Mouse (Mus musculus): ENCODE data around the gene Btbd35f12. TPM values are rescaled to one million over a fixed set of nuclear protein-coding genes. Genes with fewer than 3 reads are reported as not detected.
"Not testable (repeated sequence)": the region's sequence is repeated elsewhere in the genome, so short reads cannot be mapped to it uniquely, and the experiment has no call there.

Btbd35f12 gene
- not detected for total RNA-seq (2021)
- long read RNA-seq, experiment 1 = 0 reads
- long read RNA-seq, experiment 2 = 0 reads

DNA sequence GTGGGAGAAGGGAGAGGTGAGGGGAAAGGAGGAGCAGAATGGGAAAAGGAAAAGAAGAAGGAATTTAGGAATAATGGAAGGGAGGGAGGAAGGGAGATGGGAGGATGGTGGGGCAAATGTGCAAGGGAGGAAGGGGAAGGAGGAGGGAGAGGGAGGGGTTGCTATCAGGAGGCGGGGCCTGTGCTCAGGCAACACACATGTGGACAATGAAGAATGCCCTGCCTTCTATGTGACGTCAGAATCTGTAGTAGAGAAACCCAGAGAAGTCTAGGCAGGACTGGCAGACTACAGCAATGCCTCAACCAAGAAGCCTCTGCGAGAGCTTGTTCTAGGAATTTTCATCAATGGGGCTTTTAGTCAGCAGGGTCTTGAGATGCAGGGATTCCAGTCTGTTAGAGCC is at the start of gene Btbd35f12:
Btbd35f12 (plus strand) TSS at position 301 of the 400 bp plus-strand sequence.
- H3K27ac ChIP-seq; DNase-seq; H3K4me3 ChIP-seq; intact Hi-C loops (cut with DNase I): not testable (repeated sequence)

GRCm38 (mm10) chrX:33353254-33353653 is 40.1 kb downstream of the Btbd35f12 start:
- intact Hi-C loops (cut with DNase I); H3K27ac ChIP-seq; DNase-seq; H3K4me3 ChIP-seq: not testable (repeated sequence)

Other genes starting within 250 kb of the Btbd35f12 start
- gene Spin2-ps6, start 78.5 kb upstream of the Btbd35f12 start, total RNA-seq (2021) = not detected

Measured in gastrocnemius, adult 2 months (tissue).